Mouse (Mus musculus) kidney, adult 2 months (tissue): ENCODE measurements around the gene Tmem108. TPM values are rescaled to one million over a fixed set of nuclear protein-coding genes. Genes with fewer than 3 reads are reported as not detected.

Experiments used
- DNase-seq: peaks from one replicate; pipeline ENCODE4 v3.0.0; 2021
- H3K27ac ChIP-seq: fragments of 200-500 bp; 2 replicates; pipeline ENCODE4 v1.5.1; 2012; ENCODE audit warnings: low read depth, low read length, control low read depth, inconsistent platforms; ENCODE audit not compliant: insufficient read depth
- H3K27me3 ChIP-seq: fragments of 200-500 bp; replicated peaks from 2 replicates; pipeline ENCODE4 v1.6.1; 2012; ENCODE audit warnings: mild to moderate bottlenecking, moderate library complexity, low read length, inconsistent platforms; ENCODE audit not compliant: control insufficient read depth, insufficient read depth
- H3K36me3 ChIP-seq: fragments of 200-500 bp; 2 replicates; pipeline ENCODE4 v1.6.1; 2012; ENCODE audit warnings: mild to moderate bottlenecking, moderate library complexity, low read length, inconsistent platforms; ENCODE audit not compliant: control insufficient read depth, insufficient read depth
- H3K4me1 ChIP-seq: fragments of 200-500 bp; 2 replicates; pipeline ENCODE4 v1.6.1; 2011; ENCODE audit warnings: low read length; ENCODE audit not compliant: control insufficient read depth, insufficient read depth
- H3K4me3 ChIP-seq: fragments of 200-500 bp; 2 replicates; pipeline ENCODE4 v1.5.1; 2011; ENCODE audit warnings: mild to moderate bottlenecking, low read depth, low read length, control low read depth; ENCODE audit not compliant: insufficient read depth
- CTCF ChIP-seq: fragments of 200-500 bp; conservative IDR thresholded peaks from 2 replicates; pipeline ENCODE4 v1.5.1; 2011; ENCODE audit warnings: low read depth, mild to moderate bottlenecking, control low read depth, low read length, moderate library complexity, mixed read lengths; ENCODE audit not compliant: insufficient read depth, insufficient read length
- POLR2A ChIP-seq: fragments of 200-500 bp; IDR thresholded peaks from one replicate; pipeline ENCODE4 v1.6.1; 2011; ENCODE audit warnings: low read depth, low read length, control low read depth
- WGBS: fragments of 180-500 bp; shearing (Covaris S2); methylation state at CpG from one replicate; pipeline ENCODE4 v1.1.7; 2018; 5-methylcytosine and 5-hydroxymethylcytosine counted together
- polyA plus RNA-seq: library from polyadenylated mRNA; depleted of rRNA; stranded (reverse); fragments of >200 nt; gene quantifications from 2 replicates; pipeline ENCODE4 v1.2.3, GENCODE M21; 2012

The Tmem108 gene
- polyA plus RNA-seq, 1 experiment = 7.1 TPM

DNA sequence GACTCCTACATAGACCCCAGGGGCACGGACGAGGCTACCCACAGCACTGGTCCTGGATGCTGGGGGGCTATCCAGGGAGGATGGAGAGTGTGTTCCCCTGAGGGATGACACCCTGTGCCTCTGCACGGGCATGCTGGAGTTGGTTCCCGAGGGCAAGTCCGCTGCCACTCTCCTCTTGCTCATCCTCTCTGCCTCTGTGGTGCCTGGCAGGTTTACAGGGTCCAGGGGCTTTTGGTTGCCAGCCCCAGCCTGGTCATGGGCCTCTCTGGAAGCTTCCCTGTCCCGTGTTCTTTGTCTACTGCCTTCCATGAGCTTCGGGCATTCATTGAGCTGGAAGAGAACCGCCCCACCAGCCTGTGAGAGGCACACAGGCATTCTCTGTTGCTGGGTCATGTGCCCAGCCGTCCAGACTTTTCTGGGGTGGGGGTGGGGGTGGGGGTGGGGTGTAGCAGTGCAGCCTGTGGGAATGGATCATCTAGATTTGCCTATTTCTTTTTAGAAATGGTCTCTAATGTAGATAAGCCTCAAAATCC is 281.5 kb downstream of the Tmem108 start, which contains the start of gene Bfsp2:
Gene Bfsp2 (minus strand): TSS at position 377 of the 533 bp plus-strand sequence.
- Histone ChIP-seq H3K27ac (no peak within 1 kb of the TSS), H3K4me3 (no peak within 1 kb of the TSS), H3K27me3 (no peaks in the 10 kb centered on the region), H3K4me1 (peaks cover 12% of the 10 kb centered on the region; the same call in 1 of the 2 replicates), H3K36me3 (no peaks in the 10 kb centered on the region)
- TF ChIP-seq POLR2A = no peak
- TF ChIP-seq CTCF = no peak
- 82% methylated on average over 9 of the region's 9 CpGs for WGBS
- DNase-seq = no peak

DNA sequence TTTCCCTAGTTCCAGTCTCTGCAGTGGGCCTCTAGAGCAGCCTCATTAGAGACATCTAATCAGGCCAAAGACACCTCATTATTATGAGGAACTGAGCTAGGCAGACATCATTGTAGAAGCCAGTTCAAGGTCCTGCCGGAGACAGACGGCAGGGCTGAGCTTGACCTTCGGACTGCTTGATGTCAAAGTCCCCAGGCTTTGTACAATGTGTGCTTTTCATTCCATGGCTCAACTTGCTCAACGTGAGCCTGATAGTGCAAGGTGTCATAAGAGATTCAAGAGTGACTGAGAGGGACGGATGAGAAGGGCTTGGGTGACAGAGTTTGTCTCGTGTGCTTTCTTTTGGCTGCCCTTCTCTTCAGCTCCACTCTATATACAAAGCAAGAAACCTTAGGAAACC is 286.2 kb downstream of the Tmem108 start:
- no peaks in the 10 kb centered on the region for H3K36me3 ChIP-seq
- WGBS = 71% methylated on average over 6 of the region's 6 CpGs
- H3K4me3 ChIP-seq = no peak overlapping the region
- no peak for TF ChIP-seq CTCF
- no peak for TF ChIP-seq POLR2A
- peaks cover 7% of the 10 kb centered on the region; the same call in 1 of the 2 replicates for H3K4me1 ChIP-seq
- H3K27me3 ChIP-seq = no peaks in the 10 kb centered on the region
- H3K27ac ChIP-seq = peak overlapping the region; percentile 55
- peak; percentile 84 for DNase-seq

DNA sequence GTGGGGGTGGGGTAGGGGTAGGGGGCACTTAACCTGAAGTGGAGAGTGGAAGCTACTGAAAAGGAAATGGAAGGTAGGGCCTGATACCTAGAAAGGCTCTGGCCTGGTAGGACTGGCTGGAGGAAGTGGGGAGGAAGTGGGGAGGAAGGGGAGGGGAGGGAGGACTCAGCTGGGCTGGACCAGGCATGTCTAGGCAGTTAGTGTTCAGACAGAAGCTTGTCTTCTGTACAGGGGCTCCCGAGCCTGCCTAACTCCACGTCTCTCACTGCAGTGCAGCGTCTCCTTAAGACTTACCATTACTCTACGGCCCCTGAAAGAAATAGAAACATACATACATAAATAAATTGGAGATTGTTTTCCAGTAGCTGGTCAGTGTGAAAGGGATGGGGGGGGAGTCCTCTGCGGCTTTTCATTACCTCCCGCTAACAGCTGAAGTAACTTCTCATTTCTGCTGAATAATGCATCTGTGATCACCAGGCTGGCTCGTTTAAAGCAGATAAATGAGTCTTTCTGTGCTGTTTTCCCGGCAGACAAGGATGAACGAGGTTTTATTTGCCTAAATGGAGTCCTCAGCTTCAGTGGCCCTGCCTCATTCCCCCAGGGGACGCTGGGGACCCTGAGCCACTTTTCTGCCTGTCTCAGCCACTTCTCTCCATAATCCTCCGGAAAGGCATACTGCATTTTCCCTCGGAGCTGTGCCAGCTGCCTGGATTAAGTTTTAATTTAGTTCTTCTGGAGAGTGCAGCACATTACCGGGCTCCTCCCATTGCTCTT is 287.5 kb downstream of the Tmem108 start:
- peak; percentile 80 for DNase-seq
- no peaks in the 10 kb centered on the region for H3K36me3 ChIP-seq
- H3K4me1 ChIP-seq = peaks cover 7% of the 10 kb centered on the region; the same call in 1 of the 2 replicates
- peak overlapping the region; percentile 62 for H3K27ac ChIP-seq
- TF ChIP-seq POLR2A (no peak), CTCF (no peak)
- no peaks in the 10 kb centered on the region for H3K27me3 ChIP-seq
- 17% methylated on average over 13 of the region's 13 CpGs for WGBS
- H3K4me3 ChIP-seq = peak overlapping the region; percentile 28; the same call in 1 of the 2 replicates

DNA sequence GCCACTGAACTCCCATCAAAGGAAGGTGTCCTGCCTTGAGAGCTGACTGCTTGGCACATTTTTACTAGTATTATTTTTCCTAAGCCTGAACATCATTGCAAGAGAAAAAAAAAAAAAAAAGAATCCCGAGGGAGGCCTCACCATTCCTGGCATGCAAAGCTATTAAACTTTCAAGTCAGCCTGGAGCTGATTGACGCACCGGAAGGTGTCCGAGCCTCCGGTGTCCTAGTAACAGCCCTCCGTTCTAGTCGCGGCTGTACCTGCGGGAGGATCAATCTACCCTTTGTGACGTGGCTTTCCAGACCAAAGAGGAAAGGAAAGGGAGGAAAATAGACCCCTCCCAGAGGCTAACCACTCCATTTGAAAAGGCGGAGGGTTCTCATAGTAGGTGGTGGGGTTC is 289.9 kb downstream of the Tmem108 start:
- DNase-seq = no peak
- Histone ChIP-seq H3K27ac (no peak overlapping the region), H3K4me1 (peaks cover 7% of the 10 kb centered on the region; the same call in 1 of the 2 replicates), H3K4me3 (no peak overlapping the region), H3K36me3 (no peaks in the 10 kb centered on the region), H3K27me3 (no peaks in the 10 kb centered on the region)
- no peak for TF ChIP-seq CTCF
- no peak for TF ChIP-seq POLR2A
- WGBS = 49% methylated on average over 11 of the region's 11 CpGs

DNA sequence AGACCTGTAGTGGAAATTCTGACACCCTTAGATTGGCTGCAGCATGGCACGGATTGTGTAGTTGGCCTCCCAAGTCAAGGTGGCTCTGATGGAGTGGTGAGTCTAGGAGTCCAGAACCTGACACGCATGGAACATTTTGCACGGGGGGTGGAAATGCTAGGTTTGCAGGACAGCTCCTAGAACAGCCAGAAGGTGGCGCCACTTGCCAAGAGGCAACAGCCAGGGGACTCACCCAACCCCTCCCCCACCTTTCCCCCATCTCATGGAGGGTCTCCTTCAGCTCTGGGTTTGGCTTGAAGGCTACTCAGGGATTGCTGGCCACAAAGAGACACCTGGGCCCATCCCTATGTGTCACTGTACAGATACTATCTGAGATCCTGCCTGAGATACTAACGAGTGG is 292.1 kb downstream of the Tmem108 start:
- peaks cover 4% of the 10 kb centered on the region; the same call in 1 of the 2 replicates for H3K4me1 ChIP-seq
- no peaks in the 10 kb centered on the region for H3K36me3 ChIP-seq
- DNase-seq = peak; percentile 39
- no peaks in the 10 kb centered on the region for H3K27me3 ChIP-seq
- TF ChIP-seq POLR2A (no peak), CTCF (peak; percentile 58)
- H3K4me3 ChIP-seq = no peak overlapping the region
- 67% methylated on average over 5 of the region's 5 CpGs for WGBS
- H3K27ac ChIP-seq = no peak overlapping the region

DNA sequence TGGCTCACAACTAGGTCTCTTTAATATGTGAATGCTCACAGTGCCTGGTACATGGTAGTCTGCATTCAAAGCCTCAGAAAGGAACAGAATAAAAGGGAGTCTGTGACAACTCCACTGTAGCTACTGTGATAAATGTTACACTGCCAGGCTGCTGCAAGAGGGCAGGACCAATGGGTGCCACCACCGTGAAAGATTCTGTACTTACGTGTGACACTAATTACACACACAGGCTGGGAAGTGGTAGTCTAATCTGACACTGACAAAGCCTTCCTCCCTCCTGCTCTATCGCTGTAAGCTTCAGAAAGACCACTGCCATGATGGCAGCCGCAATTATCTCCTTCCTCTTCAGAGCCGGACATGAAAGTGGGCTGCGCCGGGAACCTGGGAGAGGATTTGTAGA is 292.7 kb downstream of the Tmem108 start:
- no peaks in the 10 kb centered on the region for H3K36me3 ChIP-seq
- H3K4me3 ChIP-seq = no peak overlapping the region
- no peak overlapping the region for H3K27ac ChIP-seq
- TF ChIP-seq POLR2A (no peak), CTCF (no peak)
- no peak for DNase-seq
- 77% methylated on average over 7 of the region's 7 CpGs for WGBS
- no peaks in the 10 kb centered on the region; the same call in 1 of the 2 replicates for H3K4me1 ChIP-seq
- no peaks in the 10 kb centered on the region for H3K27me3 ChIP-seq

DNA sequence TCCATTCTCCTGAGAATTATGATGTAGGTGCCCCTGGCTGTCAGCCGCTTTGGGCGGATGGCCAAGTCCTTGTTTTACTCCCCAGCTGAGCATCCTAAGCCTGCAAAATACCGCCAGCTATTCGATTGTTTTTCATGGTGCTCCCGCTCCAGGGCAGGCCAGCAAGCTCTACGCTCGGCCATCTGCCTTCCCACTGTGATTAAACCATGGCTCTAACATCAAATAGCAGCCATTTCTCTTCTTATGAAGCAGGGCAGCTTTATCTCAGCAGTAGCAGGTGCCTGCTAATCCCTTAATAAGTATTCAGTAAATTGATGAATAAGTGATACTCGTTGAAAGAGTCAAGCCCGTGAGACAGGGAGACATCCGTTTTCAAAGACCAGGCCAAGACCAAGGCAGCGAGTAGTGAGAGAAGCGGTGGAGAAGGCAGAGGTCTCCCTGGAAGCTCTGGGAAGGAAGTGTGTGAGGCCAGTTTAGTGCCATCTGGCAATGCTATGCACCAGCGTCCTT is 295.9 kb downstream of the Tmem108 start:
- Histone ChIP-seq H3K27me3 (no peaks in the 10 kb centered on the region), H3K4me1 (no peaks in the 10 kb centered on the region), H3K4me3 (no peak overlapping the region), H3K36me3 (no peaks in the 10 kb centered on the region), H3K27ac (no peak overlapping the region)
- DNase-seq = no peak
- whole genome bisulfite sequencing = 70% methylated on average over 13 of the region's 13 CpGs
- no peak for TF ChIP-seq POLR2A
- no peak for TF ChIP-seq CTCF
